Mouse (Mus musculus) Patski (cell line): ENCODE results near the gene Sepsecs. TPM values are rescaled to one million over a fixed set of nuclear protein-coding genes. Genes with fewer than 3 reads are reported as not detected.

ENCODE experiments used
- ATAC-seq: fragments of 100-300 bp; one replicate; pipeline ENCODE4 v1.8.0; 2021
- CTCF ChIA-PET: fragments of 350-600 bp; sonication (Branson Sonifier 250); formaldehyde crosslinking; loops from one replicate; lab custom pipeline; 2022; ENCODE audit warnings: inconsistent platforms; lab: Charles Lee
- POLR2A ChIA-PET: fragments of 350-600 bp; sonication (Branson Sonifier 250); formaldehyde crosslinking; loops from one replicate; lab custom pipeline; 2022; ENCODE audit warnings: antibody characterized with exemption, inconsistent platforms; lab: Charles Lee
- DNase-seq: peaks from one replicate; pipeline ENCODE4 v3.0.0-alpha.2; 2011; ENCODE audit warnings: low read depth, low spot score
- H3K27me3 ChIP-seq: fragments of 371-371 bp; one replicate; pipeline ENCODE4 v1.5.1; 2021
- CTCF ChIP-seq: fragments of 100-300 bp; IDR thresholded peaks from one replicate; pipeline ENCODE4 v1.5.1; 2021
- in situ Hi-C: fragments of 300-500 bp; cut with MboI; formaldehyde crosslinking; loops from 3 replicates; pipeline ENCODE4 v1.11.1; 2018; ENCODE audit warnings: low pct_unique_long_range_greater_than_20kb, mixed read lengths
- polyA plus RNA-seq: library from polyadenylated mRNA; unstranded; gene quantifications from one replicate; pipeline ENCODE4 v1.2.3, GENCODE M21; 2021

The Sepsecs gene
- polyA plus RNA-seq, 1 experiment from 2014 or later = 12.8 TPM

- in situ Hi-C loops = no loop called here
- no peak for DNase-seq
- TF ChIP-seq CTCF = no peak
- CTCF ChIA-PET = no interaction called here
- no peaks in the 10 kb centered on the region for H3K27me3 ChIP-seq
- no peak for ATAC-seq
- POLR2A ChIA-PET = no interaction called here
Observed at GRCm38 (mm10) chr5:52628783-52629182, 40.7 kb downstream of the Sepsecs start.

GRCm38 (mm10) chr5:52627713-52628112 is 41.8 kb downstream of the Sepsecs start:
- ATAC-seq (no peak), DNase-seq (no peak)
- POLR2A ChIA-PET = no interaction called here
- TF ChIP-seq CTCF = no peak
- CTCF ChIA-PET = no interaction called here
- in situ Hi-C loops = no loop called here
- no peaks in the 10 kb centered on the region for H3K27me3 ChIP-seq

GRCm38 (mm10) chr5:52626092-52626491 is 43.4 kb downstream of the Sepsecs start:
- ChIA-PET CTCF (no interaction called here), POLR2A (no interaction called here)
- TF ChIP-seq CTCF = no peak
- ATAC-seq (no peak), DNase-seq (no peak)
- in situ Hi-C loops = no loop called here
- H3K27me3 ChIP-seq = no peaks in the 10 kb centered on the region

GRCm38 (mm10) chr5:52624956-52625355 is 44.6 kb downstream of the Sepsecs start:
- ATAC-seq = no peak
- TF ChIP-seq CTCF = no peak
- ChIA-PET CTCF (no interaction called here), POLR2A (no interaction called here)
- in situ Hi-C loops = no loop called here
- DNase-seq = no peak
- no peaks in the 10 kb centered on the region for H3K27me3 ChIP-seq

- no peak for DNase-seq
- TF ChIP-seq CTCF = no peak
- ChIA-PET POLR2A (no interaction called here), CTCF (no interaction called here)
- H3K27me3 ChIP-seq = no peaks in the 10 kb centered on the region
- no peak for ATAC-seq
- in situ Hi-C loops = no loop called here
Observed at GRCm38 (mm10) chr5:52623099-52623498, 46.4 kb downstream of the Sepsecs start.

GRCm38 (mm10) chr5:52618348-52619270 is 50.9 kb downstream of the Sepsecs start:
- in situ Hi-C loops = no loop called here
- POLR2A ChIA-PET = no interaction called here
- no peaks in the 10 kb centered on the region for H3K27me3 ChIP-seq
- DNase-seq (no peak), ATAC-seq (no peak)
- CTCF ChIA-PET = no interaction called here
- no peak for TF ChIP-seq CTCF

GRCm38 (mm10) chr5:52617711-52618347 is 51.7 kb downstream of the Sepsecs start:
- in situ Hi-C loops = no loop called here
- no peak for TF ChIP-seq CTCF
- H3K27me3 ChIP-seq = no peaks in the 10 kb centered on the region
- no peak for ATAC-seq
- CTCF ChIA-PET = no interaction called here
- POLR2A ChIA-PET = no interaction called here
- DNase-seq = no peak

- CTCF ChIA-PET = interaction anchor here (1.1 kb wide), 1 partner anchor 15 kb away, joined by 5 read pairs; no protein-coding TSS in a partner anchor
- no peaks in the 10 kb centered on the region for H3K27me3 ChIP-seq
- ATAC-seq (peak; percentile 52), DNase-seq (peak; percentile 61)
- in situ Hi-C loops = no loop called here
- POLR2A ChIA-PET = no interaction called here
- TF ChIP-seq CTCF = no peak
Observed at GRCm38 (mm10) chr5:52616549-52616948, 53.0 kb downstream of the Sepsecs start.

GRCm38 (mm10) chr5:52615421-52615820 is 54.1 kb downstream of the Sepsecs start:
- no peak for TF ChIP-seq CTCF
- POLR2A ChIA-PET = no interaction called here
- in situ Hi-C loops = no loop called here
- ATAC-seq = no peak
- CTCF ChIA-PET = no interaction called here
- no peaks in the 10 kb centered on the region for H3K27me3 ChIP-seq
- no peak for DNase-seq

GRCm38 (mm10) chr5:52614686-52615085 is 54.8 kb downstream of the Sepsecs start:
- no peaks in the 10 kb centered on the region for H3K27me3 ChIP-seq
- POLR2A ChIA-PET = no interaction called here
- ATAC-seq (no peak), DNase-seq (no peak)
- CTCF ChIA-PET = no interaction called here
- no peak for TF ChIP-seq CTCF
- in situ Hi-C loops = no loop called here

GRCm38 (mm10) chr5:52612776-52613175 is 56.7 kb downstream of the Sepsecs start:
- ATAC-seq = no peak
- ChIA-PET POLR2A (no interaction called here), CTCF (no interaction called here)
- in situ Hi-C loops = no loop called here
- H3K27me3 ChIP-seq = no peaks in the 10 kb centered on the region
- DNase-seq = no peak
- no peak for TF ChIP-seq CTCF
